Mouse (Mus musculus): ENCODE results near the gene Chchd6.

Chchd6 gene

GRCm38 (mm10) chr6:89448736-89449135 lies 146.7 kb downstream of the Chchd6 start:
- DNase-seq = no peak

- DNase-seq = no peak
Observed at GRCm38 (mm10) chr6:89440671-89441070, 154.8 kb downstream of the Chchd6 start.

GRCm38 (mm10) chr6:89431920-89432482 lies 163.5 kb downstream of the Chchd6 start:
- DNase-seq = no peak

- no peak for DNase-seq
Observed at GRCm38 (mm10) chr6:89430749-89431148, 164.7 kb downstream of the Chchd6 start.

GRCm38 (mm10) chr6:89428661-89429375 lies 166.6 kb downstream of the Chchd6 start:
- peak; percentile 37 for DNase-seq

GRCm38 (mm10) chr6:89424461-89424860 lies 171.0 kb downstream of the Chchd6 start:
- DNase-seq = no peak

- no peak for DNase-seq
Observed at GRCm38 (mm10) chr6:89422621-89423020, 172.8 kb downstream of the Chchd6 start.

- DNase-seq = no peak
Observed at GRCm38 (mm10) chr6:89421922-89422321, 173.5 kb downstream of the Chchd6 start.

GRCm38 (mm10) chr6:89421503-89421902 lies 173.9 kb downstream of the Chchd6 start:
- no peak for DNase-seq

- no peak for DNase-seq
Observed at GRCm38 (mm10) chr6:89420756-89421155, 174.7 kb downstream of the Chchd6 start.

GRCm38 (mm10) chr6:89420110-89420509 lies 175.3 kb downstream of the Chchd6 start:
- no peak for DNase-seq

- no peak for DNase-seq
Observed at GRCm38 (mm10) chr6:89419066-89419815, 176.2 kb downstream of the Chchd6 start.

- no peak for DNase-seq
Observed at GRCm38 (mm10) chr6:89416030-89416595, 179.3 kb downstream of the Chchd6 start.

- no peak for DNase-seq
Observed at GRCm38 (mm10) chr6:89415091-89415490, 180.4 kb downstream of the Chchd6 start.

- no peak for DNase-seq
Observed at GRCm38 (mm10) chr6:89414126-89414525, 181.3 kb downstream of the Chchd6 start.

- peak; percentile 53 for DNase-seq
Observed at GRCm38 (mm10) chr6:89413481-89413884, 182.0 kb downstream of the Chchd6 start.

GRCm38 (mm10) chr6:89412562-89412961 lies 182.9 kb downstream of the Chchd6 start:
- no peak for DNase-seq

GRCm38 (mm10) chr6:89409041-89409440 lies 186.4 kb downstream of the Chchd6 start:
- no peak for DNase-seq

- no peak for DNase-seq
Observed at GRCm38 (mm10) chr6:89408259-89408658, 187.2 kb downstream of the Chchd6 start.

- DNase-seq = no peak
Observed at GRCm38 (mm10) chr6:89407247-89407889, 188.1 kb downstream of the Chchd6 start.

GRCm38 (mm10) chr6:89404964-89405363 lies 190.5 kb downstream of the Chchd6 start:
- no peak for DNase-seq

- peak; percentile 37 for DNase-seq
Observed at GRCm38 (mm10) chr6:89403257-89404225, 191.9 kb downstream of the Chchd6 start.

Data from kidney, adult 9 months (tissue).